Mouse (Mus musculus) liver, adult 2 months (tissue): ENCODE measurements around the gene F13a1. TPM values are rescaled to one million over a fixed set of nuclear protein-coding genes. Genes with fewer than 3 reads are reported as not detected.

Source experiments
- DNase-seq: peaks from one replicate; pipeline ENCODE4 v3.0.0-alpha.2; 2011; ENCODE audit warnings: low read depth, low spot score; ENCODE audit errors: extremely low read depth
- H3K27ac ChIP-seq: fragments of 200-500 bp; replicated peaks from 2 replicates; pipeline ENCODE4 v1.5.1; 2012; ENCODE audit warnings: low read depth, mild to moderate bottlenecking, control low read depth, inconsistent platforms, low read length; ENCODE audit not compliant: insufficient read depth
- H3K27me3 ChIP-seq: fragments of 200-500 bp; 2 replicates; pipeline ENCODE4 v1.6.1; 2012; ENCODE audit warnings: mild to moderate bottlenecking, moderate library complexity, low read length, inconsistent platforms; ENCODE audit not compliant: control insufficient read depth, insufficient read depth
- H3K36me3 ChIP-seq: fragments of 200-500 bp; 2 replicates; pipeline ENCODE4 v1.6.1; 2012; ENCODE audit warnings: low read length, inconsistent platforms; ENCODE audit not compliant: control insufficient read depth, insufficient read depth
- H3K4me1 ChIP-seq: fragments of 200-500 bp; 2 replicates; pipeline ENCODE4 v1.6.1; 2011; ENCODE audit warnings: low read length; ENCODE audit not compliant: control insufficient read depth, insufficient read depth
- H3K4me3 ChIP-seq: fragments of 200-500 bp; 2 replicates; pipeline ENCODE4 v1.5.1; 2011; ENCODE audit warnings: low read depth, mild to moderate bottlenecking, control low read depth, low read length, moderate library complexity; ENCODE audit not compliant: insufficient read depth
- H3K79me2 ChIP-seq: fragments of 200-500 bp; 2 replicates; pipeline ENCODE4 v1.6.1; 2012; ENCODE audit warnings: inconsistent platforms, mild to moderate bottlenecking, low read length, moderate library complexity; ENCODE audit not compliant: control insufficient read depth, insufficient read depth
- H3K9ac ChIP-seq: fragments of 200-500 bp; 2 replicates; pipeline ENCODE4 v1.6.1; 2012; ENCODE audit warnings: low read depth, mild to moderate bottlenecking, control low read depth, inconsistent platforms, low read length
- CTCF ChIP-seq: fragments of 200-500 bp; IDR thresholded peaks from 2 replicates; pipeline ENCODE4 v1.5.1; 2011; ENCODE audit warnings: low read depth, low read length, control low read depth
- POLR2A ChIP-seq: fragments of 200-500 bp; IDR thresholded peaks from 2 replicates; pipeline ENCODE4 v1.6.1; 2011; ENCODE audit warnings: low read length, control low read depth; ENCODE audit not compliant: insufficient read depth; ENCODE audit errors: extremely low read depth
- WGBS: fragments of 180-500 bp; shearing (Covaris S2); methylation state at CpG from one replicate; pipeline ENCODE4 v1.1.7; 2018; 5-methylcytosine and 5-hydroxymethylcytosine counted together
- polyA plus RNA-seq: library from polyadenylated mRNA; depleted of rRNA; stranded (reverse); fragments of >200 nt; gene quantifications from 2 replicates; pipeline ENCODE4 v1.2.3, GENCODE M21; 2012
- total RNA-seq: library from RNA; depleted of rRNA; stranded (reverse); fragments of >200 nt; gene quantifications from 2 replicates; pipeline ENCODE4 v1.2.3, GENCODE M21; 2014

The F13a1 gene
- total and polyA plus RNA-seq, 2 experiments, result 0.02 to 0.28 TPM

DNA sequence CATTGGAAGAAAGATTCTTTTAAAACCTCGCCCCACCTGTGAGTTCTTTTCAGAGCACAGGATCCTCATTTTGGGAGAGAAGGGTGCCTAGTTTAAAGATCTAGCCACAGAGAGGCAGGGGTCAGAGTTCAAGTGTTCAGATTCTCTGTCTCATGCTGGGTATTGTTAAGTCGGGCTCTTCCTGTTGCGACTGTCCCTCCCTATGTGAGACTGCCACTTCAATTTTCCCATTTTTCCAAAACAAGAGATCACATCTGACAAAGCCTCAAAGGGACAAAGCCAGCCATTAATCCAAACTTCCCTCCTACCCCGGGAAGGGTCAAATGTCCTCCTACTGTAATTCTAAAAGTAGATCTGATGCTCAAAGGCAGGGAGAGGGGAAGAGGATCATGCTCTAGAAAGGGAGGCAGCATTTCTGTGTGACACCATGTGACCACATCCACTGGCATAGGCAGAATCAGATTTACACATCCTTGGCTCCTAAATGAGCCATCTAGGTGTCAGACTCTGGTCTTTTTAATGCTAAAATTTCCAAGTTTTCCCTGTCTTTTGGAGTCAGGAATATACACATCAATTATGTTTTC, 24.0 kb downstream of the F13a1 start:
- Histone ChIP-seq H3K36me3 (no peaks in the 10 kb centered on the region), H3K79me2 (no peaks in the 10 kb centered on the region), H3K4me1 (no peaks in the 10 kb centered on the region), H3K9ac (no peak overlapping the region), H3K27ac (no peak overlapping the region), H3K27me3 (no peaks in the 10 kb centered on the region), H3K4me3 (no peak overlapping the region)
- TF ChIP-seq CTCF (no peak), POLR2A (no peak)
- 64% methylated on average over 4 of the region's 4 CpGs for WGBS
- DNase-seq, result no peak

DNA sequence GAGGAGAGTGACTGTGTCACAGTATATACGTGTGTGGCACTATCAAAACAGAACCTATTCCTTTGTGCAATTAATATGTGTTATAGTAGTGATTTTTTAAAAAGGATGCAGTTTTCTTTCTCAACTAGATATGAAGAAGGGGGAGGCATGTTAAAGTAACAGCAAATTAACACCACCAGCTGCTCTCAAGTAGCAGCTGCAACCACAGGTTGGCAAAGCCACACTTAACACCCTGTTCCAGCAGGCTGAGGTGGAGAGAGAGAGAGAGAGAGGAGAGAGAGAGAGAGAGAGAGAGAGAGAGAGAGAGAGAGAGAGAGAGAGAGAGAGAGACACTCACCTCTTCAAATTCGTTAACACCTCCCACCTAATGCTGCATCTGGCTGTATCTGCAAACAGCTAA, 28.5 kb downstream of the F13a1 start:
- H3K27me3 ChIP-seq, result no peaks in the 10 kb centered on the region
- DNase-seq, result no peak
- no peaks in the 10 kb centered on the region for H3K79me2 ChIP-seq
- WGBS, result 80% methylated on average over 2 of the region's 2 CpGs
- H3K9ac ChIP-seq, result no peak overlapping the region
- TF ChIP-seq CTCF, result no peak
- no peak for TF ChIP-seq POLR2A
- H3K4me3 ChIP-seq, result no peak overlapping the region
- H3K27ac ChIP-seq, result no peak overlapping the region
- H3K4me1 ChIP-seq, result no peaks in the 10 kb centered on the region
- H3K36me3 ChIP-seq, result no peaks in the 10 kb centered on the region

DNA sequence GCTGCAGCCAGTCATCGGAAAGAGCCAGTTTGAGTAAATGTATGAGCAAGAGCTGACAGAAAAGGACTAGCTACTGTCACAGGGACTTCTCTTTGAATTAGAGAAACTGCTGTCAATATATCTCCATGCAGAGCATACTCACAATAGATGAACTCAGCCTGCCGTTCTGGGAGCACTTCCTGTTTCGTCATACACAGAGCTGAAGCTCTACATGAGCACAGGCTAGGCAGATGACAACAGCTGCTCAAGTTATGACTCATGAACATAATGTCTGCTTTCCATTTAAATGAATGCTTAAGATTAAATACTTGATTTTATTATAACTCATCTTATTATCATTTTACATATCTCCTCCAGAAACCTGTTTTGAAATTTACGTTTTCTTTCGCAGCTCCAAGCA, 39.3 kb downstream of the F13a1 start:
- WGBS, result 81% methylated on average over 5 of the region's 5 CpGs

DNA sequence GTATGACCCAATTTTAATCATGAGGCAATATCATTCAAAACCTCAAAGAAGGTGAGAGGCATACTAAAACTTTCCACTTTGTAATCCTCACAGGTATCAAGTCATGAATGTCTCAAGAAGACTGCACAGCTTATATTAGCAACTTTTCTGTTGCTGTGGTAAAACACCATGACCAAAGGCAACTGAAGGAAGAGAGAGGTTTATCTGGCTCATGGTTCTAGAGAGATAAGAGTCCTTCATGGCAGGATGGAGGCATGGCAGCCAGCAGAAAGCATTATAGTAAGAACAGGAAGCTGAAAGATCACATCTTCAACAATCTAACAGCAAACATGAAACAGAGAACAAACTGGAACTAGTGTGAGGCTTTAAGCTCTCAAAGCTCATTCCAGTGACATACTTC, 43.8 kb downstream of the F13a1 start:
- no peak overlapping the region for H3K27ac ChIP-seq
- no peak for TF ChIP-seq CTCF
- no peak for TF ChIP-seq POLR2A
- no peak for DNase-seq
- H3K4me1 ChIP-seq, result no peaks in the 10 kb centered on the region
- no peaks in the 10 kb centered on the region for H3K79me2 ChIP-seq
- H3K4me3 ChIP-seq, result no peak overlapping the region
- no peaks in the 10 kb centered on the region for H3K27me3 ChIP-seq
- no peak overlapping the region for H3K9ac ChIP-seq
- no peaks in the 10 kb centered on the region for H3K36me3 ChIP-seq

More for the DNA sequence above, 39.3 kb downstream of the F13a1 start:
- Histone ChIP-seq H3K27me3 (no peaks in the 10 kb centered on the region), H3K4me1 (no peaks in the 10 kb centered on the region), H3K4me3 (no peak overlapping the region), H3K9ac (no peak overlapping the region), H3K36me3 (no peaks in the 10 kb centered on the region), H3K79me2 (no peaks in the 10 kb centered on the region), H3K27ac (no peak overlapping the region)
- DNase-seq, result no peak
- no peak for TF ChIP-seq CTCF

- WGBS, result 81% methylated on average over 6 of the region's 6 CpGs
- no peak for DNase-seq
- no peaks in the 10 kb centered on the region for H3K27me3 ChIP-seq
- H3K27ac ChIP-seq, result no peak overlapping the region
- no peaks in the 10 kb centered on the region for H3K4me1 ChIP-seq
- no peak overlapping the region for H3K4me3 ChIP-seq
- TF ChIP-seq CTCF (no peak), POLR2A (no peak)
- H3K79me2 ChIP-seq, result no peaks in the 10 kb centered on the region
- H3K36me3 ChIP-seq, result no peaks in the 10 kb centered on the region
- no peak overlapping the region for H3K9ac ChIP-seq
Measured at GRCm38 (mm10) chr13:36999210-36999705, 50.8 kb downstream of the F13a1 start.

DNA sequence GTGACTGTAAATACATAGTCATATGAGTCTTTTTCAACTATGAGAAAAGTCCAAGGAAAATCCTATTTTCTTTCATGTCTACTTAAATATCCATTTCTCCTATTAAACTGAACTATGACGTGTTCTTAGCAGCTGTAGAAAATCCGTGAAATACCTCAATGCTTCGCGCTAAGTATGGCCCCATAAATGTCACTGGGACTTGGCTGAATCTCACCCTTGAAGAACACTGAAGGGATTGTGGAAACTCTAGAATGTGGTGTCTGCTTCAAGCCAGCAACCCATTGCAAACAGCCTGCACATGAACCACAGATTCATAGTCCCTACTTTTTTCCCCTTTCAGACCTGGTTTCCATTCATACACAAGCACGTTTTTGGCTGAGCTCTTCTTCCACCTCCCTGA, 56.5 kb downstream of the F13a1 start:
- Histone ChIP-seq H3K27ac (no peak overlapping the region), H3K36me3 (no peaks in the 10 kb centered on the region), H3K4me1 (no peaks in the 10 kb centered on the region), H3K9ac (no peak overlapping the region), H3K27me3 (no peaks in the 10 kb centered on the region), H3K79me2 (no peaks in the 10 kb centered on the region), H3K4me3 (no peak overlapping the region)
- no peak for DNase-seq
- 89% methylated on average over 5 of the region's 5 CpGs for WGBS
- TF ChIP-seq CTCF, result no peak
- no peak for TF ChIP-seq POLR2A
